Mouse (Mus musculus) ES-Bruce4 (cell line): Measurements from ENCODE around the gene Gm11938. TPM values are rescaled to one million over a fixed set of nuclear protein-coding genes. Genes with fewer than 3 reads are reported as not detected.
"Not testable (repeated sequence)": the region's sequence is repeated elsewhere in the genome, so short reads cannot be mapped to it uniquely, and the experiment has no call there.

Experiments used
- H3K27ac ChIP-seq: 2 replicates; pipeline ENCODE4 v1.5.1; 2012; ENCODE audit warnings: low read length, inconsistent platforms; ENCODE audit not compliant: insufficient read depth
- H3K27me3 ChIP-seq: 2 replicates; pipeline ENCODE4 v1.6.1; 2012; ENCODE audit warnings: mild to moderate bottlenecking, low read length, inconsistent platforms; ENCODE audit not compliant: control insufficient read depth, poor library complexity, insufficient read depth, severe bottlenecking
- H3K36me3 ChIP-seq: 2 replicates; pipeline ENCODE4 v1.6.1; 2012; ENCODE audit warnings: inconsistent platforms, mild to moderate bottlenecking, low read length, moderate library complexity; ENCODE audit not compliant: control insufficient read depth, poor library complexity, insufficient read depth, severe bottlenecking
- H3K4me1 ChIP-seq: one replicate; pipeline ENCODE4 v1.8.1; 2011; ENCODE audit warnings: low read length; ENCODE audit not compliant: control insufficient read depth, insufficient read depth
- H3K4me3 ChIP-seq: 2 replicates; pipeline ENCODE4 v1.5.1; 2011; ENCODE audit warnings: low read depth, mild to moderate bottlenecking, low read length
- H3K9ac ChIP-seq: 2 replicates; pipeline ENCODE4 v1.6.1; 2012; ENCODE audit warnings: low read depth, mild to moderate bottlenecking, inconsistent platforms; ENCODE audit not compliant: poor library complexity, severe bottlenecking
- H3K9me3 ChIP-seq: replicated peaks from 2 replicates; pipeline ENCODE4 v1.6.1; 2012; ENCODE audit warnings: mild to moderate bottlenecking, low read length, inconsistent platforms; ENCODE audit not compliant: control insufficient read depth, poor library complexity, insufficient read depth, severe bottlenecking
- CTCF ChIP-seq: IDR thresholded peaks from one replicate; pipeline ENCODE4 v1.8.1; 2011; ENCODE audit warnings: low read depth, low read length
- EP300 ChIP-seq: IDR thresholded peaks from 2 replicates; pipeline ENCODE4 v1.6.1; 2011; ENCODE audit warnings: low read depth, low read length; ENCODE audit not compliant: insufficient read depth
- POLR2A ChIP-seq: IDR thresholded peaks from one replicate; pipeline ENCODE4 v1.8.1; 2011; ENCODE audit warnings: low read length; ENCODE audit not compliant: insufficient read depth
- polyA plus RNA-seq: library from polyadenylated mRNA; stranded (reverse); fragments of >200 nt; gene quantifications from 2 replicates; pipeline ENCODE4 v1.2.4, GENCODE M21; 2011; ENCODE audit warnings: low read depth; ENCODE audit not compliant: missing spikeins, insufficient read depth, insufficient read length

Gene Gm11938
- polyA plus RNA-seq, 1 experiment, result not detected

- no peak for TF ChIP-seq EP300
- no peak for TF ChIP-seq CTCF
- TF ChIP-seq POLR2A, result no peak
Measured at GRCm38 (mm10) chr11:99614796-99615363, 11.8 kb upstream of the Gm11938 start, which contains the start of gene Krtap2-4. TSS of gene Krtap2-4 (minus strand) at chr11:99614846.

GRCm38 (mm10) chr11:99610089-99610488 lies 7.0 kb upstream of the Gm11938 start, which contains the start of gene Gm11937:
TSS of gene Gm11937 (minus strand) at chr11:99610189.
- not testable (repeated sequence) for H3K9ac ChIP-seq, H3K9me3 ChIP-seq, H3K27me3 ChIP-seq, H3K36me3 ChIP-seq, H3K4me3 ChIP-seq, H3K4me1 ChIP-seq, H3K27ac ChIP-seq

More at GRCm38 (mm10) chr11:99614796-99615363, 11.8 kb upstream of the Gm11938 start, which contains the start of gene Krtap2-4:
- H3K9me3 ChIP-seq, result no peaks in the 10 kb centered on the region
- H3K4me1 ChIP-seq, result no peaks in the 10 kb centered on the region
- H3K9ac ChIP-seq, result no peak within 1 kb of the TSS
- no peak within 1 kb of the TSS for H3K27ac ChIP-seq
- no peak within 1 kb of the TSS for H3K4me3 ChIP-seq
- no peaks in the 10 kb centered on the region for H3K27me3 ChIP-seq
- no peaks in the 10 kb centered on the region for H3K36me3 ChIP-seq

DNA sequence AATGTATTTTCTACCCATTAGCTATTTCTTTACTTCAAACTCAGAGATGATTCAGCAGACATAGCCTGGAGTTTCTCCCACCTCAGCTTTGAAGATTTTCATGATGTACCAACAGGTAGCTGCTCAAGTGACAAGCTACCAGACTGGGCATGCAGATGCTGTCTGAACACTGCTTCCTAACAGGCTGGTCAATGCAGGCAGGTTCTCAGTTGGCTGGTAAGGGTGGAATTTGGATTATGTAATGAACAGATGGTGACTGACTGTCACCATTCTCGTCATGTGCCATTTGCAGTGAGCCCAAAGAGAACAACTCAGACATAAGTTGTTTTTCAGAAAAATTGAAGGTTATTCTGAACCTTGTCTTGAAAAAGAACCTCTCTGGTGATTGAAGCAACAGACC lies 6.0 kb upstream of the Gm11938 start:
- H3K4me1 ChIP-seq, result no peaks in the 10 kb centered on the region
- H3K27ac ChIP-seq, result no peak overlapping the region
- H3K9me3 ChIP-seq, result no peaks in the 10 kb centered on the region
- no peak overlapping the region for H3K9ac ChIP-seq
- no peak for TF ChIP-seq EP300
- no peak for TF ChIP-seq POLR2A
- TF ChIP-seq CTCF, result no peak
- H3K36me3 ChIP-seq, result no peaks in the 10 kb centered on the region
- no peaks in the 10 kb centered on the region for H3K27me3 ChIP-seq
- no peak overlapping the region for H3K4me3 ChIP-seq

DNA sequence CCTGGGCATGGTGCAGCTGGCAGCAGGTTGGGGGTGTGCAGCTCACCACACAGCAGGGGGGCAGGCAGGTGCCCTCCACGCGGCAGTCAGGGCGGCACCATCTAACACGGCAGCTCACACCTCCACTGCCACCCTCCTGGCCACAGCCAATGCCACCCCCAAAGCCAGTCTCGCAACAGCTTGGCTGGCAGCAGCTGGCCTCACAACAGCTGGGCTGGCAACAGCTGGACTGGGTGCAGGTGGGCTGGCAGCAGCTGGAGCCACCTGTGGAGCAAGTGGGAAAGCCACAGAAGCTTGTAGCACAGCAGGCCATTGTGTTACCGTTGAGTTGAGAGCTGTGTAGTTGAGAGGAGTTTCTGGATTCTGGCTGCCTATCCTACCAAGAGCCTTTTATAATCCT lies 5.4 kb downstream of the Gm11938 start, which contains the start of gene Krtap9-3:
TSS of gene Krtap9-3 (minus strand) at position 364 of the 400 bp plus-strand sequence.
- H3K9ac ChIP-seq, H3K36me3 ChIP-seq, H3K27me3 ChIP-seq, H3K9me3 ChIP-seq, H3K4me1 ChIP-seq, H3K4me3 ChIP-seq, H3K27ac ChIP-seq: not testable (repeated sequence)

DNA sequence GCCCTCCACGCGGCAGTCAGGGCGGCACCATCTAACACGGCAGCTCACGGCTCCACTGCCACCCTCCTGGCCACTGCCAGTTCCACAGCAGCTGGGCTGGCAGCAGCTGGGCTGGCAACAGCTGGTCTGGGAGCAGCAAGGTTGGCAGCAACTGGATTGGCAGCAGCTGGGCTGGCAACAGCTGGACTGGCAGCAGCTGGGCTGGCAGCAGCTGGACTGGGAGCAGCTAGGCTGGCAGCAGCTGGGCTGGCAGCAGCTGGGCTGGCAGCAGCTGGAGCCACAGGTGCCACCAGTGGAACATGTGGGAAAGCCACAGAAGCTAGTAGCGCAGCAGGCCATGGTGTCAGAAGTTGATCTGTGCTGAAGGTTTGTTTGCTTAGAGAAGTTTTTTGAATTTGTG lies 12.1 kb downstream of the Gm11938 start, which contains the start of gene Krtap1-3:
TSS of gene Krtap1-3 (minus strand) at position 359 of the 400 bp plus-strand sequence.
- Histone ChIP-seq H3K27ac (no peak within 1 kb of the TSS), H3K4me1 (no peaks in the 10 kb centered on the region), H3K9me3 (no peaks in the 10 kb centered on the region), H3K36me3 (no peaks in the 10 kb centered on the region), H3K9ac (no peak within 1 kb of the TSS), H3K27me3 (no peaks in the 10 kb centered on the region), H3K4me3 (no peak within 1 kb of the TSS)
- TF ChIP-seq POLR2A (no peak), EP300 (no peak), CTCF (no peak)

DNA sequence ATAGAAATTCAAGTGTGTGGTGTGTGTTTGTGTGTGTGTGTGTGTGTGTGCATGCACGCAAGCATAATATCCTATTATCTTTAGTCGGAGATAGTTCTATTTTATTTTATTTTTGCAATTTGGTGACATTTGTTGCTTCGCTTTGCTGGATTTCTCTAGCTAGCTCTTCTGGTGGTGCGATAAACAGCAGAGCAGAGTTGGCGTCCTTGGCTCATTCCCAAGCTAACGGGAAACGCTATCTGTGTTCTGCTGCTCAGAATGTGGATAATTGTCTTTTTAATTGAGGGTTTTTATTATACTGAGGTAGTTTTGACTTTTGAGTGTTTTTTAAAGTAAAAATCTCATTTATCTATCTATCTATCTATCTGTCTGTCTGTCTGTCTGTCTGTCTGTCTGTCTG lies 18.0 kb downstream of the Gm11938 start:
- H3K4me1 ChIP-seq, result no peaks in the 10 kb centered on the region
- no peak overlapping the region for H3K9ac ChIP-seq
- no peak overlapping the region for H3K4me3 ChIP-seq
- no peak for TF ChIP-seq POLR2A
- no peak for TF ChIP-seq CTCF
- TF ChIP-seq EP300, result no peak
- H3K27ac ChIP-seq, result no peak overlapping the region
- no peaks in the 10 kb centered on the region for H3K9me3 ChIP-seq
- H3K36me3 ChIP-seq, result no peaks in the 10 kb centered on the region
- no peaks in the 10 kb centered on the region for H3K27me3 ChIP-seq
